Mouse (Mus musculus) forebrain, postnatal 0 days (tissue): ENCODE data around the gene Cpeb2. TPM values are rescaled to one million over a fixed set of nuclear protein-coding genes. Genes with fewer than 3 reads are reported as not detected.

Experiments
- ATAC-seq: fragments of 200-750 bp; cut with Nextera tagmentation; 2 replicates; pipeline ENCODE4 v1.8.0; 2017; ENCODE audit warnings: mild to moderate bottlenecking, moderate library complexity
- DNase-seq: peaks from one replicate; pipeline ENCODE4 v3.0.0-alpha.2; 2015
- H3K27ac ChIP-seq: fragments of 300-500 bp; sonication (generic); 2 replicates; pipeline ENCODE4 v1.5.1; 2014; ENCODE audit warnings: low read depth, mild to moderate bottlenecking, antibody characterized with exemption, low read length, moderate library complexity, mixed read lengths
- H3K27me3 ChIP-seq: fragments of 300-500 bp; sonication (generic); 2 replicates; pipeline ENCODE4 v1.6.1; 2014; ENCODE audit warnings: mild to moderate bottlenecking, low read length, mixed read lengths; ENCODE audit not compliant: insufficient read depth
- H3K36me3 ChIP-seq: fragments of 300-500 bp; sonication (generic); 2 replicates; pipeline ENCODE4 v1.6.1; 2014; ENCODE audit warnings: mild to moderate bottlenecking, moderate library complexity; ENCODE audit not compliant: insufficient read depth
- H3K4me1 ChIP-seq: fragments of 300-500 bp; sonication (generic); 2 replicates; pipeline ENCODE4 v1.6.1; 2014; ENCODE audit warnings: antibody characterized with exemption; ENCODE audit not compliant: insufficient read depth
- H3K4me2 ChIP-seq: fragments of 300-500 bp; sonication (generic); 2 replicates; pipeline ENCODE4 v1.6.1; 2014; ENCODE audit warnings: low read depth, mild to moderate bottlenecking, moderate library complexity
- H3K4me3 ChIP-seq: fragments of 300-500 bp; sonication (generic); 2 replicates; pipeline ENCODE4 v1.5.1; 2014; ENCODE audit warnings: low read depth, low read length, mixed read lengths
- H3K9ac ChIP-seq: fragments of 300-500 bp; sonication (generic); 2 replicates; pipeline ENCODE4 v1.6.1; 2014; ENCODE audit warnings: mild to moderate bottlenecking
- H3K9me3 ChIP-seq: fragments of 300-500 bp; sonication (generic); 2 replicates; pipeline ENCODE4 v1.6.1; 2016; ENCODE audit warnings: low read length
- CTCF ChIP-seq: sonication (generic); IDR thresholded peaks from 2 replicates; pipeline ENCODE4 v1.5.1; 2016; ENCODE audit warnings: antibody characterized with exemption, control low read depth, low read depth
- WGBS: fragments of 180-500 bp; shearing (Covaris S2); extraction: QIAGEN DNeasy Blood & Tissue Kit; methylation state at CpG from one replicate; pipeline ENCODE4 v1.1.7; 2014; 5-methylcytosine and 5-hydroxymethylcytosine counted together
- polyA plus RNA-seq: library from polyadenylated mRNA; unstranded; fragments of >200 nt; fragmentation: Nextera tagmentation; extraction: Ambion mirVana; gene quantifications from 2 replicates; pipeline ENCODE4 v1.2.1, GENCODE M21; 2015
- total RNA-seq: library from RNA; depleted of rRNA; stranded (reverse); fragments of >200 nt; gene quantifications from 2 replicates; pipeline ENCODE4 v1.2.3, GENCODE M21; 2014

The Cpeb2 gene
- total and polyA plus RNA-seq, 2 experiments from 2014 or later = 8.5 to 27.8 TPM

DNA sequence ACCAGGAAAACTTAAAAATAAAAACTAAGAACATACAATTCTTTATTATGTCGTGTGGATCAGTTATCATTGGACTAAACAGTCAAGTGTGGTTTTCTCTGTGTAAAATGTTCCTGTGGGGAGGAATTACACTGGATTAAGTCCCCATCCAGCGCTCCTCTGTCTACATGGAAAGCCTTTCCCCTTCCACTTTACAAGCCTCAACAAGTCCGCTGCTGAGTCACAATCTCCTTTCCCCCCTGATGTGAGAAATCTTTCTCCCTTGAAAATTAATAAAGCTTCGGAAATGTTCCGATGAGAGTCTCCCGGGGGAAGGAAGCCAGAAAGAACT lies 856 bp upstream of the Cpeb2 start:
- Histone ChIP-seq H3K9ac (peak overlapping the region; percentile 91), H3K4me3 (peak overlapping the region; percentile 96), H3K27ac (peak overlapping the region; percentile 99), H3K4me2 (peak overlapping the region; percentile 83), H3K4me1 (0 out of 2 replicates have a peak, but pooled peaks cover 3% of the 10 kb centered on the region), H3K27me3 (peaks cover 4% of the 10 kb centered on the region; the same call in 1 of the 2 replicates), H3K9me3 (no peaks in the 10 kb centered on the region), H3K36me3 (no peaks in the 10 kb centered on the region)
- ATAC-seq (no peak), DNase-seq (no peak)
- WGBS = 1% methylated on average over 6 of the region's 6 CpGs
- TF ChIP-seq CTCF = no peak

- WGBS = 4% methylated on average over 74 of the region's 101 CpGs
- no peaks in the 10 kb centered on the region for H3K36me3 ChIP-seq
- peaks cover 4% of the 10 kb centered on the region; the same call in 1 of the 2 replicates for H3K27me3 ChIP-seq
- peak overlapping the region; percentile 96 for H3K4me3 ChIP-seq
- H3K9ac ChIP-seq = peak overlapping the region; percentile 91
- H3K27ac ChIP-seq = peak overlapping the region; percentile 99
- peak; percentile 59 for ATAC-seq
- no peak; the same call in 1 of the 2 replicates for TF ChIP-seq CTCF
- 0 out of 2 replicates have a peak, but pooled peaks cover 3% of the 10 kb centered on the region for H3K4me1 ChIP-seq
- H3K9me3 ChIP-seq = no peaks in the 10 kb centered on the region
- H3K4me2 ChIP-seq = peak overlapping the region; percentile 83
- DNase-seq = peak; percentile 79
Measured at GRCm38 (mm10) chr5:43233316-43234181, 579 bp downstream of the Cpeb2 start.

- no peaks in the 10 kb centered on the region for H3K36me3 ChIP-seq
- 2% methylated on average over 99 of the region's 113 CpGs for WGBS
- peak; percentile 42 for ATAC-seq
- H3K27ac ChIP-seq = peak overlapping the region; percentile 99
- peak overlapping the region; percentile 96 for H3K4me3 ChIP-seq
- no peaks in the 10 kb centered on the region for H3K9me3 ChIP-seq
- H3K9ac ChIP-seq = peak overlapping the region; percentile 91
- peak overlapping the region; percentile 83 for H3K4me2 ChIP-seq
- DNase-seq = peak; percentile 58
- H3K27me3 ChIP-seq = peaks cover 4% of the 10 kb centered on the region; the same call in 1 of the 2 replicates
- 0 out of 2 replicates have a peak, but pooled peaks cover 3% of the 10 kb centered on the region for H3K4me1 ChIP-seq
- no peak for TF ChIP-seq CTCF
Measured at GRCm38 (mm10) chr5:43234321-43235185, 1.6 kb downstream of the Cpeb2 start.

GRCm38 (mm10) chr5:43235186-43235785 lies 2.3 kb downstream of the Cpeb2 start:
- DNase-seq = no peak

DNA sequence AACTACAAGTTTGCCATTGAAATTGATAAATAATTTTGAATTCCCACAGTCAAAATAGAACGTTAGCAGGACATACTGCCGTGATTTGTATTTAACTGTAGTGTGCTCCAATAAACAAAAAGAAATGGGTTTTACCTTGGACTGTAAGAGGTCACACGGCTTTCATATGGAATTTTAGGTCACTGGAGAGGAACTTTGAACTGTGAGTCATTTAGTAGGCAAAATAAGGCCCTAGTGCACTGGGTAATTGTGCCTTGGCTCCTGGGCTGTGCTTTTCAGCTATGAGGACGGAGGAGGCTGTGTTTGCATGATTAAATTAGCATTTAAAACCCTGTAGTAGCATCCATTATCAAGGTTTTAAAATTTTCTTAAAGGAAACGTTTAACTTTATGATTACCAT lies 3.0 kb downstream of the Cpeb2 start:
- Histone ChIP-seq H3K4me2 (peak overlapping the region; percentile 83), H3K27ac (no peak overlapping the region), H3K9ac (peak overlapping the region; percentile 91; the same call in 1 of the 2 replicates), H3K36me3 (no peaks in the 10 kb centered on the region), H3K9me3 (no peaks in the 10 kb centered on the region), H3K4me3 (peak overlapping the region; percentile 96), H3K27me3 (peaks cover 1% of the 10 kb centered on the region; the same call in 1 of the 2 replicates), H3K4me1 (0 out of 2 replicates have a peak, but pooled peaks cover 3% of the 10 kb centered on the region)
- no peak for DNase-seq
- no peak for TF ChIP-seq CTCF
- WGBS = 21% methylated on average over 5 of the region's 5 CpGs
- no peak for ATAC-seq

More at GRCm38 (mm10) chr5:43235186-43235785, 2.3 kb downstream of the Cpeb2 start:
- no peak for ATAC-seq
- Histone ChIP-seq H3K4me3 (peak overlapping the region; percentile 96), H3K36me3 (no peaks in the 10 kb centered on the region), H3K9me3 (no peaks in the 10 kb centered on the region), H3K9ac (peak overlapping the region; percentile 91), H3K27me3 (peaks cover 4% of the 10 kb centered on the region; the same call in 1 of the 2 replicates), H3K4me2 (peak overlapping the region; percentile 83), H3K4me1 (0 out of 2 replicates have a peak, but pooled peaks cover 3% of the 10 kb centered on the region), H3K27ac (peak overlapping the region; percentile 99)
- WGBS = 2% methylated on average over 27 of the region's 27 CpGs
- no peak for TF ChIP-seq CTCF

DNA sequence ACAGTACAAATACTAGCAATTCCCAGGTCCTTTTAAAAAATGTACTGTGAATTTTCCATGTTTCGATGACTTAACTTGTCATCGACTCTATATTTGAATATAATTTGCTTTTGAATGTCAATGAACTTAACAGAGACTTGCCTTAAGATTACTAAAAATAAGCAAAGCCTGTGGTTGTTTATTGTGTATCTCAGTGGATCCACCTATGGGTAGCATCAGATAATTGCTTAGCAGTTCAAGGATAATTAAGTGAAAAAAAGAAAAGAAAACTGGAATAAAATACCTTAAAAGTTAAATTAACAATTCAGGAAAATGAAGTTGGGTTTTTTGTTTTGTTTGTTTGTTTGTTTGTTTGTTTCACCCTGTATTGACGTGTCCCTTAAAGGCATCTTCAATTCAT lies 3.5 kb downstream of the Cpeb2 start:
- H3K4me1 ChIP-seq = 0 out of 2 replicates have a peak, but pooled peaks cover 3% of the 10 kb centered on the region
- no peaks in the 10 kb centered on the region for H3K27me3 ChIP-seq
- no peak overlapping the region for H3K9ac ChIP-seq
- TF ChIP-seq CTCF = peak; percentile 63
- H3K4me3 ChIP-seq = peak overlapping the region; percentile 96; the same call in 1 of the 2 replicates
- no peak overlapping the region for H3K27ac ChIP-seq
- 40% methylated on average over 3 of the region's 3 CpGs for WGBS
- DNase-seq = peak; percentile 24
- ATAC-seq = no peak
- no peaks in the 10 kb centered on the region for H3K9me3 ChIP-seq
- peak overlapping the region; percentile 83 for H3K4me2 ChIP-seq
- no peaks in the 10 kb centered on the region for H3K36me3 ChIP-seq
